Mouse (Mus musculus) embryonic fibroblast, embryonic 13.5 days (primary cell): ENCODE measurements around the gene Krt82.

Experiments used
- CTCF ChIP-seq: IDR thresholded peaks from 2 replicates; pipeline ENCODE4 v1.5.1; 2011; ENCODE audit warnings: mild to moderate bottlenecking, control low read depth, low read length, moderate library complexity, borderline replicate concordance; ENCODE audit not compliant: insufficient read depth
- POLR2A ChIP-seq: IDR thresholded peaks from 2 replicates; pipeline ENCODE4 v1.6.1; 2011; ENCODE audit warnings: low read depth, mild to moderate bottlenecking, control low read depth, low read length, moderate library complexity

- TF ChIP-seq CTCF (no peak), POLR2A (no peak)
Observed at GRCm38 (mm10) chr15:101492718-101493117, 57.7 kb downstream of the Krt82 start.
